Mouse (Mus musculus) cerebellum, adult 2 months (tissue): ENCODE measurements at regions not wholly inside any gene's neighbourhood (a gene's known extent, or its start where the extent isn't known, plus 50 kb on each side); places are given as distances from the start of the nearest gene placed in this dataset.

Experiments
- DNase-seq, 2 experiments: peaks; one replicate each; pipeline ENCODE4 v3.0.0; 2021
- H3K27ac ChIP-seq: fragments of 200-500 bp; 2 replicates; pipeline ENCODE4 v1.5.1; 2012; ENCODE audit warnings: low read length, control low read depth, inconsistent platforms; ENCODE audit not compliant: insufficient read depth
- H3K27me3 ChIP-seq: fragments of 200-500 bp; 2 replicates; pipeline ENCODE4 v1.6.1; 2012; ENCODE audit warnings: inconsistent platforms, mild to moderate bottlenecking, low read length, moderate library complexity; ENCODE audit not compliant: control insufficient read depth, insufficient read depth
- H3K4me1 ChIP-seq: fragments of 200-500 bp; 2 replicates; pipeline ENCODE4 v1.6.1; 2011; ENCODE audit warnings: low read length; ENCODE audit not compliant: control insufficient read depth, insufficient read depth
- H3K4me3 ChIP-seq: fragments of 200-500 bp; replicated peaks from 2 replicates; pipeline ENCODE3; 2011; ENCODE audit warnings: mild to moderate bottlenecking, low read depth, low read length, control low read depth; ENCODE audit not compliant: insufficient read depth
- CTCF ChIP-seq: fragments of 200-500 bp; IDR thresholded peaks from 2 replicates; pipeline ENCODE4 v1.5.1; 2011; ENCODE audit warnings: low read depth, mild to moderate bottlenecking, control low read depth, low read length, moderate library complexity, borderline replicate concordance; ENCODE audit not compliant: insufficient read depth
- POLR2A ChIP-seq: fragments of 200-500 bp; IDR thresholded peaks from 2 replicates; pipeline ENCODE4 v1.6.1; 2011; ENCODE audit warnings: low read length, control low read depth, borderline replicate concordance; ENCODE audit not compliant: insufficient read depth
- WGBS: fragments of 180-500 bp; shearing (Covaris S2); methylation state at CpG from one replicate; pipeline ENCODE4 v1.1.7; 2018; 5-methylcytosine and 5-hydroxymethylcytosine counted together

DNA sequence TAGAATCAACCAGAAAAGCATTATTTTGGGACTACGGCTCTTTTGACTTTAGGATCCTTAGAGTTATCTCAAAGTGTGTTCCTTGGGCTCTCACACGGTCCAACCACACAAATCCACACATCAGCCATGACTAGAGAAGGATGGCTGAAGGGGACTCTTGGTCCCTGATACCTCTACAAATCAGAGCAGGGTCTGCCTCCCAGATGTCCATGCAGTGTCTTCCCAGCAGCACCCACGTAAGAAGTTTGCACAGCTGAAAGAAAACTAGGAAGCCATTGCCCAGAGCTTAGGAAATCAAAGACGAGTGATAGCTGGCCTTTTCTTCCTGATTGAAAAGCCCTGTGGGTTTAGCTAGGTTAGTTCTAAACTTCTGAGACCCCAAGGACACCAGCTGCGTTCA, 84.1 kb downstream of the Gm21962 start:
- H3K27me3 ChIP-seq = no peaks in the 10 kb centered on the region
- no peak for DNase-seq
- no peak overlapping the region for H3K27ac ChIP-seq
- no peaks in the 10 kb centered on the region for H3K4me1 ChIP-seq
- TF ChIP-seq CTCF (no peak), POLR2A (no peak)
- 91% methylated on average over 5 of the region's 5 CpGs for WGBS
- no peak overlapping the region for H3K4me3 ChIP-seq

DNA sequence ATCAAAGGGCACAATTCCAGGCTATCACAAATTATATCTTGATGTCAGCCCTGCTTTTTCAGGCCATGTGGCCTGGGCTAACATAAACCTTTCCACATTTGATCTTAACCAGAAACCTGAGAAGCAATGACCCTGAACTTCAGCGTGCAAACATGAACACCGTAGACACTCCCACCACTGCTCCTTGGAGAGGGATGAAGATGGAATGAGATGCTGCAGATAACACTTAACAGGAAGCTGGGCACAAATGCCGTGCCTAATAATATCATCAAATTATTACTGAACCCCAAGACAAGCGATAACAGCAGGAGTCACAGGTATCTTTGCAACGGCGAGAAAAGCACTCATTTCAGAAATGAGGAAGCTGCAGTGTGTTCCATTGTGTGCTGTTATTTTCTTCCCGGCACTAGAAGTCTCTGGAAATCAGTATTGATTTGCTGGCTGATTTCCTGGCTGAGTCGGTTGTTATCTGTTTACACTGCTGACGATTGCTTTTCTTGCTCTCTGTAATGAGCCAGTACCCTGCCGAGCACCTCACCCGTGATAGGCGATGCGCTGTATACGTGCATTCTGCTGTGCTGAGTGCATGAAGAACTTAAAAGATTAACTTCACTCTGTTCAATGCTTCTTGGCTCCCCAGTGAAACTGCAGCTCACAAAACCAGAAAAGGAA, 91.0 kb downstream of the Gm21962 start:
- Histone ChIP-seq H3K4me1 (no peaks in the 10 kb centered on the region; the same call in 1 of the 2 replicates), H3K4me3 (no peak overlapping the region), H3K27ac (no peak overlapping the region), H3K27me3 (no peaks in the 10 kb centered on the region)
- 51% methylated on average over 14 of the region's 14 CpGs for WGBS
- DNase-seq = peak in 1 of 2 experiments; percentile 10
- TF ChIP-seq CTCF (no peak), POLR2A (no peak)

DNA sequence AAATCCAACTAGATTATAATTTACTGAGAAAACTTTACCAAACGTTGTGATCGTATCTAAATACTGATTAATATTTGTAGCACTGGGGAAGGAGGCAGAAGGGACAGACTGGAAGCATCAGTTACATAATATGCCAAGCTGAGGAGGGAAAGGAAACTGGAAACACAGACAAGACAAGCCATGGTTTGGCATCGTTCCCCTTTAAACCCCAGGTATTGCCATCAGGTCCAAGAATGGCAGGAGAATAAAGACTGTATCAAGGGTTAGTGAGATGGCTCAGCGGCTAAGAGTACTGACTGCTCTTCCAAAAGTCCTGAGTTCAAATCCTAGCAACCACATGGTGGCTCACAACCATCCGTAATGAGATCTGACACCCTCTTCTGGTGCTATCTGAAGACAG, 92.1 kb downstream of the Gm21962 start:
- WGBS = 42% methylated on average over 5 of the region's 5 CpGs
- Histone ChIP-seq H3K4me1 (no peaks in the 10 kb centered on the region; the same call in 1 of the 2 replicates), H3K27ac (no peak overlapping the region), H3K4me3 (no peak overlapping the region), H3K27me3 (no peaks in the 10 kb centered on the region)
- DNase-seq = peak in 1 of 2 experiments; percentile 57
- TF ChIP-seq POLR2A (no peak), CTCF (no peak)

GRCm38 (mm10) chr3:137768627-137769026, 95.7 kb upstream of the H2afz start:
- H3K4me3 ChIP-seq = no peak overlapping the region
- no peak for TF ChIP-seq POLR2A
- TF ChIP-seq CTCF = no peak
- WGBS = 87% methylated on average over 4 of the region's 4 CpGs

DNA sequence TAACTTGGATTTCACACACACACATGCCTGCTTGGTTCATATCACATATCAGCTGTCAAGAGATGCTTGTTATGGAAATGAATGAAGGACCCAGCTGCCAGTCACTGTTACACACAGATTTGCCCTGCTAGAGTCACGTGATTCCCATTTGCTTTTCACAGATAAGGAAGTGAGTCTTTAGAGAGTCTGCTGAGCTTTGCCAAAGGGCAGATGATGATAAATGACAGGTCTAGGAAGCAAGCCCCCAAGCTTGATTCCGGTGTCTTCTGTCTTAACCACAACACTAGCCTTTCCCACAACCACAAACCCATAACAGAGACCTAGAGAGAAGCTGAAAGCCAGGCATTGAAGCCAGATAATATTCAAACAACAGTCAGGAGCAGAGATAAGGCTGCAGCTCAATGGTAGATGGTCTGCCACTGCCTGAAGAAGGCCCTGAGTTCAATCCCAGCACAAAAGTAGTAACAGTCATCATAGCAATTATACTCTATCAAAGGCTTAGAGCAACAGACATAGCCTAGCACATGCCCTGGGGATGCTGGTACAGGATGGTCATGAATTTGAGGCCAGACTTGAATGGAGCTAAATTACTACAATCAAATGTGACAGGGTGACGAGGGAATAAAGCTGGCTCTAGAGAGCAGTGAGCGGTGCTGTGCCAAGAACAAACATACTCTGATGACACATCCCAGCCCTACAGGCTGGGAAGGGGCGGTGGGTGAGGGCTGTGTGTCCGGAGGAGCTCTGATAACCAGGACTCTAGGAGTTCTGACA, 89.0 kb upstream of the H2afz start:
- no peaks in the 10 kb centered on the region for H3K27me3 ChIP-seq
- no peak for DNase-seq
- H3K27ac ChIP-seq = no peak overlapping the region
- H3K4me1 ChIP-seq = no peaks in the 10 kb centered on the region
- TF ChIP-seq POLR2A (no peak), CTCF (no peak)
- H3K4me3 ChIP-seq = no peak overlapping the region
- 60% methylated on average over 6 of the region's 6 CpGs for WGBS

More at GRCm38 (mm10) chr3:137768627-137769026, 95.7 kb upstream of the H2afz start:
- H3K27ac ChIP-seq = no peak overlapping the region
- no peaks in the 10 kb centered on the region for H3K27me3 ChIP-seq
- DNase-seq = no peak
- H3K4me1 ChIP-seq = no peaks in the 10 kb centered on the region

- H3K27ac ChIP-seq = no peak overlapping the region
- no peaks in the 10 kb centered on the region for H3K4me1 ChIP-seq
- TF ChIP-seq CTCF (peak; percentile 50), POLR2A (no peak)
- no peaks in the 10 kb centered on the region; the same call in 1 of the 2 replicates for H3K27me3 ChIP-seq
- 43% methylated on average over 7 of the region's 7 CpGs for WGBS
- DNase-seq = peak; percentile 23 to 32
- peak overlapping the region; percentile 43 for H3K4me3 ChIP-seq
Observed at GRCm38 (mm10) chr3:137778113-137778512, 86.2 kb upstream of the H2afz start.

- Histone ChIP-seq H3K27me3 (no peaks in the 10 kb centered on the region; the same call in 1 of the 2 replicates), H3K4me1 (no peaks in the 10 kb centered on the region), H3K4me3 (no peak overlapping the region), H3K27ac (no peak overlapping the region)
- whole genome bisulfite sequencing = 11% methylated on average over 11 of the region's 11 CpGs
- DNase-seq = no peak
- TF ChIP-seq POLR2A (no peak), CTCF (no peak)
Observed at GRCm38 (mm10) chr3:137780029-137780428, 84.3 kb upstream of the H2afz start.
